Mouse (Mus musculus) forelimb bud, embryonic 11.5 days (tissue): ENCODE measurements at regions not wholly inside any gene's neighbourhood (a gene's known extent, or its start where the extent isn't known, plus 50 kb on each side); places are given as distances from the start of the nearest gene placed in this dataset.

Experiments
- DNase-seq: peaks from one replicate; pipeline ENCODE4 v3.0.0-alpha.2; 2012; ENCODE audit warnings: low read depth, low spot score

GRCm38 (mm10) chr16:24341736-24342135, 51.6 kb upstream of the Lpp start:
- no peak for DNase-seq

GRCm38 (mm10) chr16:24340646-24341045, 52.7 kb upstream of the Lpp start:
- no peak for DNase-seq

- DNase-seq: peak; percentile 52
These were observed 53.7 kb upstream of the Lpp start for GRCm38 (mm10) chr16:24339320-24340265.

GRCm38 (mm10) chr16:24338404-24338803, 54.9 kb upstream of the Lpp start:
- no peak for DNase-seq

- no peak for DNase-seq
These were observed 58.9 kb upstream of the Lpp start for GRCm38 (mm10) chr16:24334389-24334788.

- no peak for DNase-seq
These were observed 61.8 kb upstream of the Lpp start for GRCm38 (mm10) chr16:24331446-24332020.

- no peak for DNase-seq
These were observed 66.7 kb upstream of the Lpp start for GRCm38 (mm10) chr16:24326571-24326970.

- DNase-seq: no peak
These were observed 67.3 kb upstream of the Lpp start for GRCm38 (mm10) chr16:24326046-24326445.

GRCm38 (mm10) chr16:24324917-24325316, 68.4 kb upstream of the Lpp start:
- DNase-seq: no peak

GRCm38 (mm10) chr16:24318723-24319437, 74.4 kb upstream of the Lpp start:
- no peak for DNase-seq

GRCm38 (mm10) chr16:24313544-24314326, 79.6 kb upstream of the Lpp start:
- no peak for DNase-seq

GRCm38 (mm10) chr16:24305391-24305790, 87.9 kb upstream of the Lpp start:
- DNase-seq: no peak

GRCm38 (mm10) chr16:24296790-24297189, 96.5 kb upstream of the Lpp start:
- DNase-seq: no peak

GRCm38 (mm10) chr16:24295626-24296440, 97.5 kb upstream of the Lpp start:
- no peak for DNase-seq

GRCm38 (mm10) chr16:24284215-24284614, 109.1 kb upstream of the Lpp start:
- DNase-seq: no peak

GRCm38 (mm10) chr16:24282194-24282683, 111.1 kb upstream of the Lpp start:
- DNase-seq: peak; percentile 52

GRCm38 (mm10) chr16:24281561-24281960, 111.7 kb upstream of the Lpp start:
- no peak for DNase-seq

- no peak for DNase-seq
These were observed 115.5 kb upstream of the Lpp start for GRCm38 (mm10) chr16:24277857-24278256.

GRCm38 (mm10) chr16:24262701-24263100, 130.6 kb upstream of the Lpp start:
- DNase-seq: no peak

- DNase-seq: no peak
These were observed 133.5 kb upstream of the Lpp start for GRCm38 (mm10) chr16:24259711-24260230.
